Mouse (Mus musculus) olfactory bulb, adult 2 months (tissue): Measurements from ENCODE around the gene Grik2. TPM values are rescaled to one million over a fixed set of nuclear protein-coding genes. Genes with fewer than 3 reads are reported as not detected.
"Not testable (repeated sequence)": the region's sequence is repeated elsewhere in the genome, so short reads cannot be mapped to it uniquely, and the experiment has no call there.

Experiments
- H3K27ac ChIP-seq: fragments of 200-500 bp; 2 replicates; pipeline ENCODE4 v1.5.1; 2012; ENCODE audit warnings: low read depth, low read length; ENCODE audit not compliant: insufficient read depth
- H3K4me1 ChIP-seq: fragments of 200-500 bp; 2 replicates; pipeline ENCODE4 v1.6.1; 2012; ENCODE audit warnings: low read length; ENCODE audit not compliant: control insufficient read depth, insufficient read depth
- H3K4me3 ChIP-seq: fragments of 200-500 bp; 2 replicates; pipeline ENCODE4 v1.5.1; 2012; ENCODE audit warnings: mild to moderate bottlenecking, low read depth, low read length, moderate library complexity; ENCODE audit not compliant: insufficient read depth
- CTCF ChIP-seq: fragments of 200-500 bp; IDR thresholded peaks from 2 replicates; pipeline ENCODE4 v1.5.1; 2012; ENCODE audit warnings: low read depth, mild to moderate bottlenecking, low read length, moderate library complexity; ENCODE audit not compliant: insufficient read depth
- POLR2A ChIP-seq: fragments of 200-500 bp; IDR thresholded peaks from 2 replicates; pipeline ENCODE4 v1.6.1; 2012; ENCODE audit warnings: mild to moderate bottlenecking, low read depth, low read length, moderate library complexity; ENCODE audit not compliant: insufficient read depth
- WGBS: fragments of 180-500 bp; shearing (Covaris S2); methylation state at CpG from one replicate; pipeline ENCODE4 v1.1.7; 2018; 5-methylcytosine and 5-hydroxymethylcytosine counted together
- polyA plus RNA-seq: library from polyadenylated mRNA; stranded (reverse); fragments of >200 nt; gene quantifications from 2 replicates; pipeline ENCODE4 v1.2.4, GENCODE M21; 2012; ENCODE audit warnings: low replicate concordance; ENCODE audit not compliant: missing spikeins, insufficient read depth, insufficient read length

Gene Grik2
- polyA plus RNA-seq, 1 experiment: 69.6 TPM

DNA sequence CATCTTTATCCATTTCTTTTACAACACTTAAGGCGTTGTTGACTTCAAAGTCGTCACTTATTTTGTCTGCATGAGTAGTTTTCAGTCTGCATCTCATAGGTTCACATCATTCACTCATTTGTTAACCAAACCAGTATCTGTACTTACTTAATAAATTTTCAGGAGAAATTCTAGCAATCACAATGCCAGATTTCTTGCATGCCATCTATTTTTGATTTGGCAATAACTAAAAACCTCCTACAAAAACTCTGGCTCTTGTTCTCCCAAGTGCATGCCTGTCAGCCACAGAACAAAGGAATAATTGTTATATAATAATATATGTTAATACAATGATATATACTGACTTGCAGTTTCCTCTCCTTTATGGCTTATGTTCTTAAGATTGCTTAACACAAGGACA is 331.8 kb downstream of the Grik2 start:
- TF ChIP-seq POLR2A (no peak), CTCF (no peak)
- WGBS: 88% methylated on average over 2 of the region's 2 CpGs
- Histone ChIP-seq H3K27ac (no peak overlapping the region), H3K4me3 (no peak overlapping the region), H3K4me1 (no peaks in the 10 kb centered on the region)

DNA sequence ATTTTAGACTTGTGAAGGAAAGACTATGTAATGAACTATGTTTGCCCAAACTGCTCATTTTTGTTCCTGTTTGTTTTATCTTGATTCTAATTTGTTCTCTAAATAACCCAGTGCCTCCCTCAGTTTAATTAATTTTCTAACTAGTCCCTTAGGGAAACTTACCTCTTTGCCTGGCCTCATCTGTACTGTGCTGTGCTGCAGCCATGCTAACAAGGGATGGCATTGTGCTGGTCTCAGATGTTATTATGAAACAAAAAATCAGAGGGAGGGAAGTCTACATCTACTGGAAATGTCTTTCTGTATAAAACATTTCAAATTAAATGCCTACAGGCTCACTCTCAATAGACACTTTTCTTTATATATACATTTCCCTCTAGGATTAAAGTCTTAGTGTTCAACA is 335.0 kb downstream of the Grik2 start:
- TF ChIP-seq CTCF (no peak), POLR2A (no peak)
- H3K27ac ChIP-seq: no peak overlapping the region
- no peaks in the 10 kb centered on the region for H3K4me1 ChIP-seq
- H3K4me3 ChIP-seq: no peak overlapping the region

DNA sequence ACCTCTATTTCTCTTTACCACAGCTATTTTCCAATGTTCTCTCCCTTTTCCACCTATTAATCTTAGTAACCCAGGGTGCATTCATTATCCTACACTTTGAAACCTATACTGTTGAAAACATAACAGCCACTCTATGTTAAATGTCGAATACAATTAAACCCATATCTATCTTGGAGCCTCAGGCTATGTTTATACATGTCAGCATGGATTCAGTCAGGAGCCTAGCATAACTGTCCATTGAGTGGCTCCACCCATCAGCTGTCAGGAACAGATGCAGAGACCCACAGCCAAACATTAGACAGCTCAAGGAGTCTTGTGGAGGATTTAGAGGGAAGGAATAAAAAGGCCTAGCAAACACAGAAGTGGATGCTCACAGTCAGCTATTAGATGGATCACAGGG is 347.2 kb downstream of the Grik2 start:
- Histone ChIP-seq H3K27ac (no peak overlapping the region), H3K4me1 (no peaks in the 10 kb centered on the region), H3K4me3 (no peak overlapping the region)
- 64% methylated on average over 1 of the region's 1 CpGs for WGBS
- TF ChIP-seq POLR2A (no peak), CTCF (no peak)

DNA sequence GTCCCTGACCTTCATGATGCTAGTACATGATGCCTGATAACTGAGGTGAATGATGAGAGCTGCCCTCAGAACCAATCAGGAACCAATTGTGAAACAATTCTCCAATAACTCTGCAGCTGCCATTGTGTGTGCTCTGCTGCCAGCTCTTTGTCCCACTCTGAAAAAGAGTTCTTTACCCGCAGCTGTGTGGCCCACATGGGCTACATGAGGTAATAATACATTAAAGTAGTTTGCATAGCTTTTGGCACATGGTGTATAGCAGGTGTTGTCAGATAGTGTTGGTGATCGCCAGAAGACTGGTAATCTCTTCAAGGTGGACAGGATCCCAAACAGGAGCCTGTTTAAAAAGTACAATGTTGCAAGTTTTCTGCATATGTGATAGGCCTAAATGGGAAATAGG is 351.5 kb downstream of the Grik2 start:
- 36% methylated on average over 2 of the region's 2 CpGs for WGBS
- H3K4me3 ChIP-seq: no peak overlapping the region
- no peak overlapping the region for H3K27ac ChIP-seq
- TF ChIP-seq POLR2A (no peak), CTCF (no peak)
- H3K4me1 ChIP-seq: no peaks in the 10 kb centered on the region

DNA sequence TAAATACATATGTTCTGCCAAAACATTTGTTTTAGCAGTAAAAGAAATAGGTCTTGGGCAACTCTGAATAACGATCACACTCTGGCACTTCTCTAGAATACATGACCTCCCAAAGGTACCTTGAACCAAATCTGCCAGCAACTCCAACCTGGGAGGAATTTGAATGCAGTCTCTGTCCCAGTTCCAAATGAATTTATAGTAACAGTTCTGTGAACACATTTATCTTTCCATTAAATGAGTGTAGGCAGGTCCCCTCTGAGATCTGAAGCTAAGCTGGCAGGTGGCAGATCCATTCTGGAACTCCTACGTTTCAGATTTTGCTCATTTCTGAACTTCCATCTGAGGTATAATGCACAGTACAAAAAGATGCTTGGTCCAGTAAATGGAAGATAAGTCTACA is 352.3 kb downstream of the Grik2 start:
- Histone ChIP-seq H3K27ac (no peak overlapping the region), H3K4me1 (no peaks in the 10 kb centered on the region), H3K4me3 (no peak overlapping the region)
- 68% methylated on average over 2 of the region's 2 CpGs for WGBS
- no peak for TF ChIP-seq CTCF
- TF ChIP-seq POLR2A: no peak

DNA sequence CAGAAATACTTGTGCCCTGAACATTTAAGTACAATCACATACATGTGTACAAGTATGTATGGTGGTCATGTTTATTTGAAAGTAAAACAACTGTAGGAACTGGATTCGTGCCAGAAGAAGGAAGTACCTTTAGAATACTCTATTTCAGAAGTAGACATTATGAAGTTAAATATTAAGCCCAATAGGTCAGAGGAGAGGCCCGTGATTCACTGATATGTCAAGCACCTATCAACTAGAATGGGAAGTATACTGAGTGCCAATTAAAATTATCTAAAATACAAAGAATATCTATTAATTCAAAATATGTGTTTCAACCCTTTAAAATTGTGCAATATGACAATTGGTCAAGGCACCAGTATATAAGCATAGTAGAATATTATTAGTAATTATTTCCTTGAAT is 355.7 kb downstream of the Grik2 start:
- TF ChIP-seq CTCF (no peak), POLR2A (no peak)
- 85% methylated on average over 2 of the region's 2 CpGs for WGBS

DNA sequence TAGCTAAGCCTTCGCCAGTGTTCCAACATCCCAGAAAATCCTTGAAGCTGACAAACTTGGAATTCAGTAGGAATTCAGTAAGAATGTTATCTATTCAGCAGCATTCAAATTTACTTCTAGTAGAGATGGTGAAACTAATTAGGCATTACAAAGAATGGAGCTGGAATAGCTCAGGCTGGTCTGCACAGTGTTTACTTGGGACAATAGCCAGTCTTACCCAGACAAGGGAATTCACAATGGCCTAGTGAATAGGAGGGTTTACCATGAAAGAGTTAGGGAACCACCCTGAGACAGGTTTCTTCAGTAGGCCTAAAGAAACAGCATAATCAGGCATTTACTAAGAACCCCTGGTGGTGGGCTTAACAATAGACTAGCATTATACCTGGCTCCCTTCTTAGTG is 371.4 kb downstream of the Grik2 start:
- H3K4me1 ChIP-seq, H3K27ac ChIP-seq, H3K4me3 ChIP-seq: not testable (repeated sequence)
- WGBS: 88% methylated on average over 1 of the region's 1 CpGs

More for the DNA sequence above, 355.7 kb downstream of the Grik2 start:
- H3K4me3 ChIP-seq: no peak overlapping the region
- H3K4me1 ChIP-seq: no peaks in the 10 kb centered on the region
- H3K27ac ChIP-seq: no peak overlapping the region

DNA sequence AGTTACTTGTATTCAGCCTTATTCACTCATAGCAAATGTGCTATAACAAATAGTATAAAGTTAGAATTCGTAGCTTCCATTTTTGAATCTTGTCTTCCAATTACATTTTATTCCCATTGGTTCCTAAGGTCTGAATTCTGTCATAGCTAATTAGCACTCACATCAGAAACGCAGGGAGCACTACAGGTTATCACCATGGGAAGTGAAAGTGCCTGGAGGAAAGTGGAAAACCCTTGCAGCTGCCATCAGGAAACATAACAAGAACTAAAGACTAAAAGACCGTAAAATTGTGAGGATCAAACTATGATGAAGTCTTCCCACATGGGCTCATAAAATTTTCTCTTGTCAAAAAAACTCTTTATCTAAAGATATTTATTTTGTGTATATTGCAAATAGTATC is 405.6 kb downstream of the Grik2 start:
- H3K27ac ChIP-seq: no peak overlapping the region
- 78% methylated on average over 3 of the region's 3 CpGs for WGBS
- TF ChIP-seq CTCF (no peak), POLR2A (no peak)
- H3K4me3 ChIP-seq: no peak overlapping the region
- H3K4me1 ChIP-seq: no peaks in the 10 kb centered on the region

DNA sequence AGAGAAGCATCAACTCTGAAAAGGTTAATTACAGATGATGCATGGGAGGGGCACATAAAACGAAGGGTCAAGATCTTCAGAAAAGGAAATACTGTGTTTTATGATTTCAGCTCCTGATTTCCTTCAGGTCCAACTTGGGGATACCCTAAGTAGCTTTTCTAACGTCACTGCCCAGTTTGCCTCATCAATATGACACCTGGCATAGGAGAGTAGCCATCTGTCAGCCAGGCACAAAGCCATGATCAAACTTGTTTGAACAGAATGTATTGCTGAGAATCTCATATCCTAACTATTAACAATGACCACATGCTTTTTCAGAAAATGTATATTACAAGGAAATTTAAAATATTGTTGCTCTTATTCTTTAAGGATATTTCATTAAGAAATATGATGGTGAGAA is 406.7 kb downstream of the Grik2 start:
- Histone ChIP-seq H3K4me3 (no peak overlapping the region), H3K27ac (no peak overlapping the region), H3K4me1 (no peaks in the 10 kb centered on the region)
- 76% methylated on average over 2 of the region's 2 CpGs for WGBS
- TF ChIP-seq CTCF (no peak), POLR2A (no peak)

DNA sequence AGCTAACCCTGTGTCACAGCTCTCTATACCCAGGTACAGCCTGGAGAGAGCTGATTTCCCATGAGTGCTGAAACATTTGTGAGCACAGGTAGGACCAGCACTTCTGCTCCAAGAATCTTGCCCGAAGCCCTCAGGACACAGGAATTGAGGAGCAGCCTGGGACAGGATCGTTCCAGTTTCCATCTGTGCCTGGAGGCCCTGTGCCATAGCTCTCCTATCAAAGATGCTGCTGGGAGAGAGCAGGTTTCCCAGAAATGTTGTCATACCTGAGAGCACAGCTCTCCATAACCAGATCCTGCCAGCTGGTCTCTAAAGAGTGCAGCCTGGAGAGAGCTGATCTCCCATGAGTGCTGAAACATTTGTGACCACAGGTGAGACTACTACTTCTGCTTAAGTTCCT is 420.0 kb downstream of the Grik2 start:
- Histone ChIP-seq H3K4me1 (no peaks in the 10 kb centered on the region), H3K27ac (no peak overlapping the region), H3K4me3 (no peak overlapping the region)
- 93% methylated on average over 2 of the region's 2 CpGs for WGBS
- TF ChIP-seq POLR2A: no peak
- no peak for TF ChIP-seq CTCF
